Mouse (Mus musculus) adrenal gland (tissue): Measurements from ENCODE around the gene Eif2b3.

Experiments used
- intact Hi-C: fragments of 180-260 bp; cut with DNase I; formaldehyde crosslinking; loops from one replicate; pipeline ENCODE4 v1.15.1; 2025

Gene Eif2b3

GRCm38 (mm10) chr4:117120445-117121414 lies 101.5 kb downstream of the Eif2b3 start:
- intact Hi-C loops = loop anchor here (5.0 kb wide), 1 partner anchor 118 kb away; no protein-coding TSS in a partner anchor

GRCm38 (mm10) chr4:117122209-117122608 lies 103.0 kb downstream of the Eif2b3 start:
- intact Hi-C loops = loop anchor here (5.0 kb wide), 1 partner anchor 120 kb away; no protein-coding TSS in a partner anchor

DNA sequence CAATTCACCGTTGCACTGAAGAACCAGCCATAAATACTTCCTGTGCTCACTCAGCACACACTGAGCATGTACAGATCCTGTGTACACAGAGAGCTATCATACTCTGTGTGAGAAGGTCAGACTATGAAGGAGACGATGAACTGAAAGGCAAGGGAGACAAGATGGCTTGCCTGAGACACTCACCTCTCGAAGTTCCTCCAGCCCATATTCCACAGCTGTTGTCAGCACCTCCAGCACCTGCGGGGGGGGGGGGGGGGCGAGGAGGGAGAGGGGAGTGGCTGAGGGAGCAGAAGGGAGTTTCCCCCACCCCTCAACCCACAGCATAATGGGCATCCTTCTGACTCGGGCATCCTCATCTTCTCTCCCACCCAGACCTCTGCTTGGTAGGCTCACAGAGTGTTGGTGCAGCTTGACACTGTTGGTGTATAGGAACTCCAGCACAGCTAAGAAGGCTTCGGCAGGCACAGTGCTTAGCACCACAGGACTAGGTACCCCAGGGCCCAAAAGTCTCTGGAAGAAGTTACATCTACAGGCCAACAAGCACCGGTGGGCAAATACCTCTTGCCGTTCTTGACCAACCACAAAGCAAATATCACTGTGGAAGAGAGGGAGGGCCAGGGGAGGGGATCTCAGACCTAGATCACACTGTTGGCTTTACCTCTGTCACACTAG lies 104.5 kb downstream of the Eif2b3 start:
- intact Hi-C loops = loop anchor here (5.0 kb wide), 1 partner anchor 121 kb away; no protein-coding TSS in a partner anchor

DNA sequence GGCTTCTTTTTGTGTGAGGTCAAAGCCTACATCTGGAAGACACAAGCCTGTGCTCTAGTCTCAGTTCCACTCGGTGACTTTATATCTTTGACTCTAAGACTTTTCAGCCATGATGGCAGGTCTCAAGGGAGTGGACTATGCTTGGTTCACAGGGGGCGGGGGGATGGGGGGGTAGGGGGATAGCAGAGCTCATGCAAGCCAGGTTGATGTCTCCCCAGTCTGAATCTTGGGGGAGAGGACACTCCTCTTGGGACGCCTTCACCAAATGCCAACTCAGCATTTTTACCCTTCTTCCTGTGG lies 105.0 kb downstream of the Eif2b3 start:
- intact Hi-C loops = loop anchor here (5.0 kb wide), 1 partner anchor 122 kb away; no protein-coding TSS in a partner anchor

DNA sequence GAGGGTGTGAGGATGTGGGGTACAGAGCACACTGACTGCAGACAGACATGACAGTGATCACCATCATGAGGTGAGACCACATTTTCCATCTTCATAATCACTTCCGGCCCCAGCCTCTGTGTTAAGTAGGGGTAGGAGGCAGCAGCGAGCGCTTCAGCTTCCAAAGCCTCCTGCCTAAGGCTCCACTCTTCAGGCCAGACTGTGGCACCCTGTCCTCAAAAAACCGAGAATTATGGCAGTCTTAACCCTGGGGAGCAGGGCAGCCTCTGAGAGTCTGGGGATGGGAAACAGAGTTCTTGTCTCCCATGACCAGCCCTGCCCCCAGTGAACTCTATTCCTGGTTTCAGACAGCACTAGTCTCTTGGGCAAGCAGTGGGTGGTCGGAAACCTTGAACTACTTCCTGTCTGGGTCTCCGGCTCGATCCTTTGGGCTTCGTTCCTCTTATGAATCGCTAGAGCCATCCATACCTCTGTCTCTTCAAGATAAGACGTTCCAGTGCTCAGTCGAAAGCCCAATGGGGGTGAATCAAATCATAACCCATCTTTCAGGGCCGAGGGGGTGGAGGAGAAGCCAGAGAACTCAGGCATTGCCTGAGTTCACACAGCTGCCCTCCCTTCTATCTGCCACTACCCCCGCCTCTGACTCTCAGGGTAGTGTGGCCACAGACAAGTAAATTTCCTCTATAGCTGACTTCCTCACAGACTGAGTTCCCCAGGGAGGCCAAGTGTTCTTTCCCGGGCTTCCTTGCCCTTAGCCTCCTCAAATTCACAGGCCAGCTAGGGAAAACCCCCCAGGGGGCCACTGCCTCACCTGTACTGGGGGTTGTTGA lies 105.5 kb downstream of the Eif2b3 start:
- intact Hi-C loops = loop anchor here (5.0 kb wide), 1 partner anchor 122 kb away; no protein-coding TSS in a partner anchor

- intact Hi-C loops = no loop called here
Measured at GRCm38 (mm10) chr4:117125348-117125909, 106.2 kb downstream of the Eif2b3 start, which contains the start of gene Btbd19. Gene Btbd19 (minus strand): TSS chr4:117125725.

- intact Hi-C loops = no loop called here
Measured at GRCm38 (mm10) chr4:117125910-117126674, 106.9 kb downstream of the Eif2b3 start.

- intact Hi-C loops = no loop called here
Measured at GRCm38 (mm10) chr4:117126675-117127290, 107.6 kb downstream of the Eif2b3 start, which contains the start of gene Tctex1d4. Gene Tctex1d4 (plus strand): TSS chr4:117126794.

DNA sequence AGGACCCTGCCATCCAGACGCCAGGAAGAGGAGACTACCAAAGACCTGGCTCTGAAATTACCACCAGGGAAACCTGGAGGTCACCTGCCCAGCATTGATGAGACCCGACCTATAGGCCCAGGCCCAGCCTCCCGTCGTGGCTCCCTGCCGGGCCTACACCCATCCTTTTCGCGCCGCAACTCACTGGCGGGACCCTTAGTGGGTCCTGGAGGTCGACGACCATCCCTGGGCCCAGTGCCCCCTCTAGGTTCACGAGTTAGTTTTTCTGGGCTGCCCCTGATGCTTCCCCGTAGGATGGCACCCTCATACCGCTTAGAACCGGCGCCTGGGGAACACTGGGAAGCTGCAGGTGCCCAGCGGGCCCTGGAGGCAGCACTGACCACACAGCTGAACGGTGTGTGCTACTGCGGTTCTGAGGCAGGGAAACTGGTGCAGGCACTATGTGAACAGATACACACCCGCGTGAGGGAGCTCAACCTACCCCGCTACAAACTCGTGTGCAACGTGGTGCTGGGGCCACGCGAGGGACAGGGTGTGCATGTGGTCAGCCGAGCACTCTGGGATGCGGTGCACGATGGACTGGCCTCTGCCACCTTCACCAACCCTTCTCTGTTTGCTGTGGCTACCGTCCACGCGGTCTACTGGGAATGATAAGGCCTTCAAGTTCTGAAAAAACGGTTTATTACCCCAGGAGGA lies 108.9 kb downstream of the Eif2b3 start:
- intact Hi-C loops = no loop called here

- intact Hi-C loops = no loop called here
Measured at GRCm38 (mm10) chr4:117130790-117131189, 111.6 kb downstream of the Eif2b3 start.

DNA sequence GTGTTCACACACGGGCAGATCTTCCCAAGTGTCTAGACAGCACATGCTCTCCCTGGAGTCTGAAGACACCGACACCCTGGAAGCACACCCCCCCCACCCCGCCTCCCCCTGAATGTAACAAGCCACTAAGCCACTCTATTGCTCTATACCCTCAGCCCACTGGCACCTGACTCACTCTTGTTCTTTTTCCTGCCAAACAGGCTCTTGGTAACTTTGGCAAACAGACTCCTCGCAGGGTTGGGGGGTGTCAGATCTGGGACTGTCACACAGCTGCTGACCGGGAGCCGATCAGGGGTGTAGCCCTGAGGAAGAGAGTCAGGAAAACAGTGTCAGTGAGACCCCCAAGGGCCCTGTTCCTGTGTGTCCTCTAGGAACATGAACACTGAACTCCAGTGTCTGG lies 112.0 kb downstream of the Eif2b3 start:
- intact Hi-C loops = no loop called here

- intact Hi-C loops = no loop called here
Measured at GRCm38 (mm10) chr4:117131890-117132793, 112.9 kb downstream of the Eif2b3 start.

GRCm38 (mm10) chr4:117132794-117133143 lies 113.6 kb downstream of the Eif2b3 start:
- intact Hi-C loops = no loop called here

- intact Hi-C loops = no loop called here
Measured at GRCm38 (mm10) chr4:117133366-117133796, 114.2 kb downstream of the Eif2b3 start.

DNA sequence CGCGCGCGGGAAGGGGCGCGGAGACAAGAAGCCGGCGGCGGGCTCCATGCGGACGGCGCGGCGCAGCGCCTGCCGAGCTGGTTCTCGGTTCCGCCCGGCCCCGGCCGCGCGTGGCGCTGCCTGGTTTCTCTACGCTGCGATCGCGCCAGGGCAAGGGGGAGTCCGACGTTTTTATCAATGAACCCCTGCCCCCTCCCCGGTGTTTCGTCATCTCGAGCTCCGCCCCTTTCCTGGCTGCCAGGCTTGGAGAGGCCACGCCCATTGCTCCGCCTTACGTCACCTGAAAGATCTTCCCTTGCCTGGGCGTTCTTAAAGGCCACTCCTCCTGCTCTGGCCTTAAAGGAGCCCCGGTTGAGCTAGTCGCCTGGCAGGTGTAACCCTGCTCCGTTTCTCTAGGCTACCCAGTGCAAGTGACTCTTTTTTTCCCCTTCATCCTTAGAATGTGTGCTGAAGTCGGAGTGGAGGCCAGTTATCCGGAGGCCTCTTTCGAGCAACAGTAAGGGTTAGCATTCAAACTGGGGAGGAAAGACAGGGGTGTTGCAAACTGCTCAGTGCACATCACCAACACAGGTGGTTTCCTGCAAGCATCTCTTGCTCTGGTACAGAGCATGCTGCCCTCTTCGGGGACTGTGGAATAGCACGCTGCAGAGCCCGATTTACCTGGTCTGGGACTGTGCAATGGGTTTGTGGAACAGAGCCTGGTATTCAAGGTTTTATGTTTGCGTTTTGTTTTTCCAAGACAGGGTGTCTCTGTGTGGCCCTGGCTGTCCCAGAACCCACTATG lies 114.8 kb downstream of the Eif2b3 start, which contains the start of gene Plk3:
Gene Plk3, minus strand, starts transcription at position 147 of the 784 bp plus-strand sequence.
- intact Hi-C loops = no loop called here

DNA sequence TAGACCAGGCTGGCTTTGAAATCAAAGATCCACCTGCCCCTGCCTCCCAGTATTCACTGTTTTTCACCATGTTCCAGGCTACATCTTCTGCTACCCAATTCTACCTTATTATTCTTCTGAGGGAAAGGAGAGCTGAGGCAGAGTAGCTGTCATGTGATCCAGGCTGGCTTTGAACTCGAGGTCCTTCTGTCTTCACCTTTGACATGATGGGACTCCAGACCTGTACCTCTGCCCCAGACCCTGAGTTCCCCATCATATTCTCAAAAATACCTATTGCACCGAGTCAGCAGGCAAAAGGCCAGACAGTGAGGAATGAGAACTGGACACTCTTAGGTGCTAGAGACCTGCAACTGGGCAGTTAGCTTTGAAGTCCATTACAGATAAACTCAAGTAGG lies 115.4 kb downstream of the Eif2b3 start:
- intact Hi-C loops = no loop called here

DNA sequence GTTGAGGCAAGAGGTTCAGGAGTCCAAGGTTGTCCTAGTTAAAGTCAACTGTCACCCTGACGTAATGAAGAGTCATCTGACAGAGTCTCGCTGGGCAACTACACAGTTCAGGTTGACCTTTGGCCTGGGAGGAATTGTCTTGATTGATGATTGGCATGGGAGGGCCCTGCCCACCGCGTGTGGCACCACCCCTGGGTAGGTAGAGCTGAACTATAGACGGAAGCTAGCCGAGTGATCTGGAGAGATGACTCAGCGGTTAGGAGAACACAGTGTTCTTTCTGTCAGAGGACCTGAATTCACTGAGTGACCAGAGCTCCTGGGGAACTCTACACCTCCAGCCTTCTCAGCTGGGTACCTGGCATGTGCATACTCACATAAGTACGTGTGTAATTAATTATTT lies 116.8 kb downstream of the Eif2b3 start:
- intact Hi-C loops = no loop called here
